Mouse (Mus musculus) testis, adult 2 months (tissue): ENCODE results near the gene Trim46. TPM values are rescaled to one million over a fixed set of nuclear protein-coding genes. Genes with fewer than 3 reads are reported as not detected.

Experiments used
- H3K27ac ChIP-seq: fragments of 200-500 bp; 2 replicates; pipeline ENCODE4 v1.5.1; 2012; ENCODE audit warnings: low read depth, low read length; ENCODE audit not compliant: control insufficient read depth, insufficient read depth
- H3K27me3 ChIP-seq: fragments of 200-500 bp; 2 replicates; pipeline ENCODE4 v1.6.1; 2012; ENCODE audit warnings: mild to moderate bottlenecking, low read length, moderate library complexity; ENCODE audit not compliant: control insufficient read depth, insufficient read depth
- H3K36me3 ChIP-seq: fragments of 200-500 bp; 2 replicates; pipeline ENCODE4 v1.6.1; 2012; ENCODE audit warnings: mild to moderate bottlenecking, low read length; ENCODE audit not compliant: control insufficient read depth, insufficient read depth
- H3K4me1 ChIP-seq: fragments of 200-500 bp; 2 replicates; pipeline ENCODE4 v1.6.1; 2012; ENCODE audit warnings: low read length; ENCODE audit not compliant: control insufficient read depth, insufficient read depth
- H3K4me3 ChIP-seq: fragments of 200-500 bp; 2 replicates; pipeline ENCODE4 v1.5.1; 2012; ENCODE audit warnings: low read depth, mild to moderate bottlenecking, low read length, moderate library complexity, mixed read lengths; ENCODE audit not compliant: control insufficient read depth
- CTCF ChIP-seq: fragments of 200-500 bp; IDR thresholded peaks from 2 replicates; pipeline ENCODE4 v1.5.1; 2012; ENCODE audit warnings: low read depth, mild to moderate bottlenecking, inconsistent platforms, low read length, moderate library complexity; ENCODE audit not compliant: control insufficient read depth, insufficient read depth, insufficient replicate concordance
- POLR2A ChIP-seq: fragments of 200-500 bp; IDR thresholded peaks from 2 replicates; pipeline ENCODE4 v1.6.1; 2012; ENCODE audit warnings: low read depth, mild to moderate bottlenecking, inconsistent platforms, low read length, moderate library complexity; ENCODE audit not compliant: control insufficient read depth
- polyA plus RNA-seq: library from polyadenylated mRNA; depleted of rRNA; stranded (reverse); fragments of >200 nt; gene quantifications from 2 replicates; pipeline ENCODE4 v1.2.3, GENCODE M21; 2012

Trim46 gene
- polyA plus RNA-seq, 1 experiment, result 27.9 TPM

GRCm38 (mm10) chr3:89230561-89230960 lies 15.5 kb downstream of the Trim46 start:
- Histone ChIP-seq H3K36me3 (no peaks in the 10 kb centered on the region), H3K4me1 (peaks cover 17% of the 10 kb centered on the region), H3K4me3 (no peak overlapping the region), H3K27ac (no peak overlapping the region), H3K27me3 (no peaks in the 10 kb centered on the region)
- TF ChIP-seq CTCF, result no peak
- no peak for TF ChIP-seq POLR2A

- peak overlapping the region; percentile 89 for H3K4me3 ChIP-seq
- H3K27ac ChIP-seq, result no peak overlapping the region
- TF ChIP-seq CTCF (no peak), POLR2A (no peak)
- H3K27me3 ChIP-seq, result no peaks in the 10 kb centered on the region
- peaks cover 20% of the 10 kb centered on the region for H3K4me1 ChIP-seq
- no peaks in the 10 kb centered on the region for H3K36me3 ChIP-seq
Measured at GRCm38 (mm10) chr3:89229276-89229675, 16.8 kb downstream of the Trim46 start.

DNA sequence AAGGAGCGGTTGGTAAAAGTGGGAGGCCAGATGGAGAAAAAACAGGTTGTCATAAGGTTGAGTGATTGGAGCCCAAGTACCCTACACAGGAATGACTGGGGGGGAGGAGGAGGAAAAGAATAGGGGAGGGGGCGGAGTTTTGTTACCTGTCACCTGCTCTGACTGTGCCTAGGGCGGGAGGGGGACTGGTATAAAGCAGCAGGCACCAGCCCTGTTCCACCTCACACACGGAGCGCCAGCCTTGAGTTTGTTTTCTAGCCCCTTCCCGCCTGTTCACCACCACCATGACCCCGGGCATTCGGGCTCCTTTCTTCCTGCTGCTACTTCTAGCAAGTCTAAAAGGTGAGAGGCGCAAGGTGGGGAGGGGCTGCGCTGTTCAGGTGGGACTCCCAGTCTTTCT lies 17.3 kb downstream of the Trim46 start, which contains the start of gene Muc1:
Gene Muc1, plus strand, starts transcription at position 222 of the 400 bp plus-strand sequence.
- Histone ChIP-seq H3K27ac (peak within 1 kb of the TSS; percentile 76), H3K4me3 (peak within 1 kb of the TSS; percentile 89), H3K36me3 (no peaks in the 10 kb centered on the region), H3K4me1 (peaks cover 20% of the 10 kb centered on the region), H3K27me3 (no peaks in the 10 kb centered on the region)
- TF ChIP-seq CTCF (no peak), POLR2A (no peak)

GRCm38 (mm10) chr3:89228180-89228549 lies 17.9 kb downstream of the Trim46 start:
- no peaks in the 10 kb centered on the region for H3K36me3 ChIP-seq
- H3K4me1 ChIP-seq, result peaks cover 20% of the 10 kb centered on the region
- no peaks in the 10 kb centered on the region for H3K27me3 ChIP-seq
- peak overlapping the region; percentile 76 for H3K27ac ChIP-seq
- peak overlapping the region; percentile 89 for H3K4me3 ChIP-seq
- peak; percentile 98 for TF ChIP-seq CTCF
- peak; percentile 56; the same call in 1 of the 2 replicates for TF ChIP-seq POLR2A

DNA sequence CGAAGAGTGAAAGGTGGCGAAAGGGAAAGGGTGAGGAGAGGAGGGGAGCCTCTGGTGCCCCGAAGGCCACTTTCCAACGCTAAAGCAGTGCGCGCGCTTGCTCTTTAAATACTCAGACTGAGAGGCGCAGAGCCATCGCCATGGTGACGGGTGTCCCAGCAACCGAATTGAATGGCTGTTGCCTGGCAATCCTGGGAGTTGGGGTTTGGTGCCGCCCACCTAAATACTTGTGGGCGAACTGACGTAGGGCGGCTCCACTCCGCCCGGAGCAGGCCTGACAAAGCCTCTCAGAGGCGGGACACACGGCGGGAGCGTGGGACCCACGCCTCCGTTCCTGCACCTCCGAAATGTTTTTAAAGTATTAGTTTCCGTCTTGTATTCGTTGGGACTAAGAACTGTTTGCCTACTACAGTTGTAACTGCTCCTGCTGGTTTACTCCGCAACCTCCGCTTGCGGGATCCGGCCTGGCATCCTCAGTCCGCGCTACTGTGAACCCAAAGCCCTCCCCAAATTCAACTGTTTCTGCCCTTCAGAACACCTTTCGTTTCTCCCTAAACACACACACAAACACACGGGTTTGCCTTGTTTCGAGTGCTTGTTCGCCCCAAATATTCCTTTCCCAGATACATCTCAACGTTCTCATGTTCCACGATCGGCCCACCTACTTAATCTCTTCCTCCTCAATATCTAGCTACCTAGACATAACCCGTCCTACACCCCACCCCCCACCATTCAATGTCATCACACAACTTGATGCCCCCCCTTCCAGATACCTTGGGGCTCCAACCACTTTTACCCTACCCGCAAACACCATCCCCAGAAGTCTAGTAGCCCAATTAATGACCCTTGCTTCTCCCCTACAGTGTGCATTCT lies 18.6 kb downstream of the Trim46 start:
- Histone ChIP-seq H3K27ac (peak overlapping the region; percentile 76), H3K4me3 (peak overlapping the region; percentile 89), H3K36me3 (no peaks in the 10 kb centered on the region; the same call in 1 of the 2 replicates), H3K27me3 (no peaks in the 10 kb centered on the region), H3K4me1 (peaks cover 20% of the 10 kb centered on the region)
- TF ChIP-seq CTCF (no peak), POLR2A (0 out of 2 replicates have a peak, but pooled peaks have one; percentile 52)

DNA sequence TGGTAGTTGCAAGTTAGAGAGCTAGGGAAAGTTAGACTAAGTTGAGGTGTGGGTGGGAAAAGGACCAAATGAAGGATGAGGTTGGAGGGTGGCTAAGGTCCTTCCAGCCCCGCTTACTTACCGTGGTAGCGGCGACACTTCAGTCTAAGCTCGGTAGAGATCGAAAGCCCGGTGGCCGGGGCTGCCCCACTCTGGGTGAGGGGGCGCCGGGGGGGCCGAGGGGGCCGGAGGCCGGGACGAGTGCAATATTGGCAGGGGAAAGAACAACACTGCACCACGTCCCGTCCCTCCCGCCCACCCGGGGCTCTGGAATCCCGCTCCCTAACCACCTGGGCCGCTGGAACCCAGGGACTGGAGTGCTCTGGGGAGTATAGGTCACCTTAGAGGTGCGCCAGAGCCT lies 19.2 kb downstream of the Trim46 start, which contains the start of gene Mtx1:
Gene Mtx1, minus strand, starts transcription at position 189 of the 400 bp plus-strand sequence.
- H3K36me3 ChIP-seq, result no peaks in the 10 kb centered on the region; the same call in 1 of the 2 replicates
- peak within 1 kb of the TSS; percentile 89 for H3K4me3 ChIP-seq
- no peaks in the 10 kb centered on the region for H3K27me3 ChIP-seq
- peak within 1 kb of the TSS; percentile 76 for H3K27ac ChIP-seq
- H3K4me1 ChIP-seq, result peaks cover 20% of the 10 kb centered on the region
- TF ChIP-seq POLR2A (no peak), CTCF (no peak)

DNA sequence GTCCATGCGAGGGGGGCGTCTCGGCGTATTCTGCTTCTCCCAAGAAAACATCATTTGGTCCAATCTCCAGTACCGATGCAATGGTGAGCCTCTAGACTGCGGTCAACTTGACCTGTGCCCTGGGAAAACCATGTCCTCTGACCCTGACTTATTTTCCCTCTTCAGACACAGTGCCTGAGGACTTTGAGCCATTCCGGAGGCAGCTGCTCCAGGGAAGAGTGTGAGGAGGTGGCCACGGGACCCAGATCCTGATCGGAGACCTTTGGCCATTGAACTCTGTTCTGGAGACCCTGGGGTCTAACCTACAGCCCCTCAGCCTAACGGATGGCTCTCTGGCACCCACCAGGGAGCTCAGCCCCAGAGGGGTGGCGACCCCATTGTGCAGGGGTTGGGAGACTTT lies 19.7 kb downstream of the Trim46 start:
- Histone ChIP-seq H3K27ac (no peak overlapping the region; the same call in 1 of the 2 replicates), H3K27me3 (no peaks in the 10 kb centered on the region), H3K36me3 (no peaks in the 10 kb centered on the region; the same call in 1 of the 2 replicates), H3K4me3 (peak overlapping the region; percentile 89), H3K4me1 (peaks cover 20% of the 10 kb centered on the region)
- TF ChIP-seq POLR2A (no peak), CTCF (no peak)
